Mouse (Mus musculus) CH12.LX (cell line): ENCODE data around the gene Ccdc40. TPM values are rescaled to one million over a fixed set of nuclear protein-coding genes. Genes with fewer than 3 reads are reported as not detected.

Experiments
- DNase-seq: peaks from one replicate; pipeline ENCODE4 v3.0.0-alpha.2; 2013; ENCODE audit errors: extremely low read depth
- H3K27ac ChIP-seq: 2 replicates; pipeline ENCODE4 v1.5.1; 2012; ENCODE audit warnings: low read depth, mild to moderate bottlenecking, control low read depth, moderate library complexity; ENCODE audit not compliant: insufficient read depth
- H3K27me3 ChIP-seq: replicated peaks from 2 replicates; pipeline ENCODE3; 2012; ENCODE audit warnings: inconsistent platforms
- H3K36me3 ChIP-seq, 2 experiments: replicated peaks in 1 of 2; 2 replicates each; pipeline versions ENCODE3 to v1.6.1; 2012; ENCODE audit warnings: inconsistent platforms in 1 of 2, low read length in 1 of 2, mild to moderate bottlenecking in 1 of 2, mixed read lengths in 1 of 2, moderate library complexity in 1 of 2; ENCODE audit not compliant: control insufficient read depth in 1 of 2, insufficient read depth in 1 of 2
- H3K4me1 ChIP-seq, 2 experiments: 2 replicates each; pipeline ENCODE4 v1.6.1; 2012; ENCODE audit warnings: inconsistent platforms in 1 of 2, moderate library complexity in 1 of 2; ENCODE audit not compliant: insufficient read depth in 2 of 2, control insufficient read depth in 1 of 2
- H3K4me2 ChIP-seq: 2 replicates; pipeline ENCODE4 v1.6.1; 2012; ENCODE audit warnings: low read depth, mild to moderate bottlenecking, control low read depth; ENCODE audit not compliant: poor library complexity, insufficient read depth, severe bottlenecking
- H3K4me3 ChIP-seq, 3 experiments: fragments of 150-350 bp in 1 of 3; sonication (generic) in 1 of 3; replicated peaks in 1 of 3; 2 replicates each; pipeline versions ENCODE3 to v1.5.1; 2011 to 2012; ENCODE audit warnings: low read depth in 2 of 3, low read length in 2 of 3, mild to moderate bottlenecking in 2 of 3, moderate library complexity in 2 of 3, control low read depth in 1 of 3, improper control_type of control experiment in 1 of 3, inconsistent platforms in 1 of 3, mixed read lengths in 1 of 3; ENCODE audit not compliant: poor library complexity in 1 of 3
- H3K79me2 ChIP-seq: replicated peaks from 2 replicates; pipeline ENCODE4 v1.6.1; 2012; ENCODE audit warnings: mild to moderate bottlenecking, moderate library complexity; ENCODE audit not compliant: control insufficient read depth, poor library complexity, insufficient read depth, severe bottlenecking; ENCODE audit errors: extremely low read depth
- H3K9ac ChIP-seq: 2 replicates; pipeline ENCODE4 v1.6.1; 2012; ENCODE audit warnings: low read depth, mild to moderate bottlenecking, control low read depth, moderate library complexity; ENCODE audit not compliant: insufficient read depth
- H3K9me3 ChIP-seq: replicated peaks from 2 replicates; pipeline ENCODE3; 2012; ENCODE audit warnings: low read length, inconsistent platforms, mixed read lengths
- CTCF ChIP-seq, 2 experiments: IDR thresholded peaks in 1 of 2; conservative IDR thresholded peaks in 1 of 2; 2 replicates each; pipeline ENCODE4 v1.5.1; 2011 to 2012; ENCODE audit warnings: low read depth in 2 of 2, low read length in 2 of 2, improper control_type of control experiment in 1 of 2, inconsistent platforms in 1 of 2, mild to moderate bottlenecking in 1 of 2, moderate library complexity in 1 of 2
- E2F4 ChIP-seq: IDR thresholded peaks from 2 replicates; pipeline ENCODE4 v1.6.1; 2011; ENCODE audit warnings: low read depth, low read length, improper control_type of control experiment; ENCODE audit not compliant: insufficient replicate concordance
- EP300 ChIP-seq: IDR thresholded peaks from 2 replicates; pipeline ENCODE4 v1.6.1; 2011; ENCODE audit warnings: low read length, improper control_type of control experiment
- GABPA ChIP-seq: IDR thresholded peaks from 2 replicates; pipeline ENCODE4 v1.6.1; 2012; ENCODE audit warnings: low read depth, low read length, improper control_type of control experiment, inconsistent platforms; ENCODE audit not compliant: insufficient replicate concordance
- HCFC1 ChIP-seq: IDR thresholded peaks from 2 replicates; pipeline ENCODE4 v1.6.1; 2012; ENCODE audit warnings: low read depth, mild to moderate bottlenecking, inconsistent platforms, low read length, improper control_type of control experiment
- JUND ChIP-seq: conservative IDR thresholded peaks from 2 replicates; pipeline ENCODE4 v1.6.1; 2011; ENCODE audit warnings: low read depth, low read length, improper control_type of control experiment
- MAFK ChIP-seq: IDR thresholded peaks from 2 replicates; pipeline ENCODE4 v1.6.1; 2011; ENCODE audit warnings: low read length, improper control_type of control experiment; ENCODE audit not compliant: insufficient replicate concordance
- POLR2A ChIP-seq: IDR thresholded peaks from 2 replicates; pipeline ENCODE4 v1.6.1; 2011; ENCODE audit warnings: low read depth, mild to moderate bottlenecking, improper control_type of control experiment, low read length
- POLR2AphosphoS2 ChIP-seq: IDR thresholded peaks from 2 replicates; pipeline ENCODE4 v1.6.1; 2011; ENCODE audit warnings: low read depth, low read length, improper control_type of control experiment
- SIN3A ChIP-seq: IDR thresholded peaks from 2 replicates; pipeline ENCODE4 v1.6.1; 2012; ENCODE audit warnings: low read length, improper control_type of control experiment, inconsistent platforms
- SMC3 ChIP-seq: IDR thresholded peaks from 2 replicates; pipeline ENCODE4 v1.6.1; 2011; ENCODE audit warnings: low read depth, low read length, improper control_type of control experiment
- TCF12 ChIP-seq: IDR thresholded peaks from 2 replicates; pipeline ENCODE4 v1.6.1; 2014; ENCODE audit warnings: low read depth, mild to moderate bottlenecking, inconsistent platforms, low read length, improper control_type of control experiment
- USF2 ChIP-seq: conservative IDR thresholded peaks from 2 replicates; pipeline ENCODE4 v1.6.1; 2011; ENCODE audit warnings: low read depth, low read length, improper control_type of control experiment
- ZMIZ1 ChIP-seq: IDR thresholded peaks from 2 replicates; pipeline ENCODE4 v1.6.1; 2012; ENCODE audit warnings: low read depth, mild to moderate bottlenecking, inconsistent platforms, low read length, improper control_type of control experiment
- dilution Hi-C: fragments of 300-500 bp; cut with MboI; formaldehyde crosslinking; loops from 2 replicates; pipeline ENCODE4 v1.14.3; 2020; ENCODE audit warnings: low sequenced_read_pairs; ENCODE audit not compliant: extremely low pct_unique_long_range_greater_than_20kb, extremely low pct_ligation_motif_present
- in situ Hi-C: fragments of 300-500 bp; cut with MboI; formaldehyde crosslinking; loops from 3 replicates; pipeline ENCODE4 v1.14.3; 2019; ENCODE audit warnings: low sequenced_read_pairs, low pct_ligation_motif_present, low pct_unique_long_range_greater_than_20kb, mixed read lengths
- polyA plus RNA-seq: library from polyadenylated mRNA; unstranded; fragments of >175 nt; gene quantifications from 2 replicates; pipeline ENCODE4 v1.2.1, GENCODE M21; 2012; ENCODE audit warnings: low read depth; ENCODE audit not compliant: insufficient read length
- total RNA-seq, 2 experiments: library from RNA; depleted of rRNA; stranded (reverse); fragments of 300-350 nt in 1 of 2; fragments of >200 nt in 1 of 2; gene quantifications; 2 replicates each; pipeline ENCODE4 v1.2.3; 2012 to 2014

Ccdc40 gene
- total and polyA plus RNA-seq, 3 experiments = 0.97 to 1.4 (median 1.3) TPM

DNA sequence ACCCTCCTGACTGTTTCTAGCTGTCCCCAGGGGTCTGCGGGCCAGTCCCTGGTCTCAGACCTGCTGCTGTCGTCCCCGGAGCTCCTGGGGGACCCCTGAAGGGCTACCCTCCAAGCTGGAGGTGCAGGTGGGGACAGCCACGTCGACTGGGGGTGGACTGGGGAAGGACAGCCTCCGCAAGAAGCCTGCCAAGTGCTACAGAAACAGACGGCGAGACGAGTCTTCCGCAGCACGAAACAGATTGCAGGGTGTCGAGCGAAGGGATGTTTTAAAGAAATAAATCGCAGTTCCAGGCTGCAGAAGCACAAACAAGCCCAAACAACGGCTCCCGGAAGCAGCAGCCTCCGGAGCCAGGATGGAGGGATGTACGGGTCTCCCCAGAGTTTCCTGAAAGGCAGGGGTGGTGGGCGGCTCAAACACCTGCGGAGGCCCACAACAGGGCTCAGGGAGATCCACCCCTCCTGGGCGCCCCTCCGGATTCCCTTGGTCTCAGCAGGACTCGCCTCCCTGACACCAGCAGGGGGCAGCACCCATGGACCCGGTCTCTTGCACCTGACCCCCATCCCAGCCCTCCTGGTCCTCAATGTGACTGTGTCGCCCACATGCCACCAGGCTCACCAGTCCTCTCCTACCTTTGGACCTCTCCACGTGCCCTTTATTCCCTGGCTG lies 29.7 kb upstream of the Ccdc40 start:
- in situ Hi-C loops (loop anchor here (5.0 kb wide), 1 partner anchor 49 kb away; no protein-coding TSS in a partner anchor), dilution Hi-C loops (no loop called here)
- no peaks in the 10 kb centered on the region for H3K36me3 ChIP-seq
- H3K79me2 ChIP-seq = no peaks in the 10 kb centered on the region
- peaks cover 10 to 47% of the 10 kb centered on the region in 2 experiments for H3K4me1 ChIP-seq
- H3K4me2 ChIP-seq = no peak overlapping the region
- H3K27ac ChIP-seq = no peak overlapping the region
- peak; percentile 27; the same call in 1 of the 2 replicates for TF ChIP-seq SMC3
- TF ChIP-seq CTCF (conservative IDR thresholded peaks at IDR 0.05 in 1 of 2, IDR thresholded peaks at IDR 0.05 in 1 of 2; ENCODE audit: low read depth in 2 of 2, low read length in 2 of 2) = peak; percentile 59 to 67
- no peak for TF ChIP-seq HCFC1
- TF ChIP-seq, all 38 proteins: peak for 2
- Histone ChIP-seq H3K9ac (no peak overlapping the region), H3K4me3 (no peak overlapping the region), H3K9me3 (no peaks in the 10 kb centered on the region), H3K27me3 (peaks cover 31% of the 10 kb centered on the region)
- DNase-seq = peak; percentile 32

- H3K9me3 ChIP-seq = no peaks in the 10 kb centered on the region
- TF ChIP-seq JUND (no peak), SIN3A (no peak), POLR2AphosphoS2 (no peak), ZMIZ1 (no peak), EP300 (no peak), POLR2A (no peak), SMC3 (no peak), MAFK (no peak), GABPA (no peak), TCF12 (no peak), USF2 (no peak), HCFC1 (no peak), E2F4 (no peak)
- H3K36me3 ChIP-seq = no peaks in the 10 kb centered on the region
- in situ Hi-C loops (loop anchor here (5.0 kb wide), 1 partner anchor 48 kb away; no protein-coding TSS in a partner anchor), dilution Hi-C loops (no loop called here)
- no peak for DNase-seq
- H3K79me2 ChIP-seq = no peaks in the 10 kb centered on the region
- peaks cover 9 to 45% of the 10 kb centered on the region in 2 experiments for H3K4me1 ChIP-seq
- H3K27ac ChIP-seq = no peak overlapping the region
- no peak overlapping the region for H3K9ac ChIP-seq
- no peak overlapping the region for H3K4me2 ChIP-seq
- peaks cover 34% of the 10 kb centered on the region for H3K27me3 ChIP-seq
- no peak overlapping the region for H3K4me3 ChIP-seq
Measured at GRCm38 (mm10) chr11:119199233-119199601, 29.2 kb upstream of the Ccdc40 start.
